Mouse (Mus musculus): ENCODE results near the gene Zcchc2. TPM values are rescaled to one million over a fixed set of nuclear protein-coding genes. Genes with fewer than 3 reads are reported as not detected.

Zcchc2 gene
- polyA plus RNA-seq, 1 experiment, result 16.3 TPM

DNA sequence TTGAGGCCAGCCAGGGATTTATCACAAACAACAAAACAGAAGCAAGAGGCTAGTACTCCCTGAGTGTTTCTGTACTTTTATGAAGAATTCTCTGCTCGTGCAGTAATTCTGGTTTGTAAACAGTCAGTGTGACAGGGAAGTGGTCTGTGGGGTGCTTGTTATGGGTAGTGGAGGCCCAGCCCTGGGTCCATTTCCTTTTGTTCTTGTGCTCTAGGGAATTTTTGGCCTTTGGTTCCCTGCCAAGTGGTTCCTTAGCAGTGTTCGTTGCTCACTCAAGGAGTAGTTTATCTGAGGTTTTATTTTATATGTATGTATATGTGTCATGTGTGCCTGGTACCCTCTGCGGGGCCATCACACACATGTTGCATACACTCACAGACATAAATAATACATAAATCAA, 7.1 kb downstream of the Zcchc2 start:
- Histone ChIP-seq H3K4me3 (ENCODE audit: insufficient read depth, low read length) (no peak overlapping the region), H3K27ac (ENCODE audit: insufficient read depth, low read length) (no peak overlapping the region), H3K4me1 (ENCODE audit: control insufficient read depth, insufficient read depth, low read length) (peaks cover 9% of the 10 kb centered on the region)
- TF ChIP-seq POLR2A (IDR thresholded peaks at IDR 0.05; ENCODE audit: low read depth, low read length) (no peak), CTCF (IDR thresholded peaks at IDR 0.05; ENCODE audit: borderline replicate concordance, insufficient read depth, low read length) (no peak)

GRCm38 (mm10) chr1:105999802-106000201, 9.6 kb downstream of the Zcchc2 start:
- TF ChIP-seq POLR2A (IDR thresholded peaks at IDR 0.05; ENCODE audit: low read depth, low read length) (no peak), CTCF (IDR thresholded peaks at IDR 0.05; ENCODE audit: borderline replicate concordance, insufficient read depth, low read length) (no peak)
- Histone ChIP-seq H3K4me3 (ENCODE audit: insufficient read depth, low read length) (no peak overlapping the region), H3K4me1 (ENCODE audit: control insufficient read depth, insufficient read depth, low read length) (peaks cover 9% of the 10 kb centered on the region), H3K27ac (ENCODE audit: insufficient read depth, low read length) (no peak overlapping the region)

GRCm38 (mm10) chr1:106007581-106007980, 17.4 kb downstream of the Zcchc2 start:
- no peak overlapping the region for H3K27ac ChIP-seq (ENCODE audit: insufficient read depth, low read length)
- no peak overlapping the region for H3K4me3 ChIP-seq (ENCODE audit: insufficient read depth, low read length)
- H3K4me1 ChIP-seq (ENCODE audit: control insufficient read depth, insufficient read depth, low read length), result no peaks in the 10 kb centered on the region
- no peak for TF ChIP-seq POLR2A (IDR thresholded peaks at IDR 0.05; ENCODE audit: low read depth, low read length)
- TF ChIP-seq CTCF (IDR thresholded peaks at IDR 0.05; ENCODE audit: borderline replicate concordance, insufficient read depth, low read length), result no peak

GRCm38 (mm10) chr1:106011097-106011496, 20.9 kb downstream of the Zcchc2 start:
- TF ChIP-seq POLR2A (IDR thresholded peaks at IDR 0.05; ENCODE audit: low read depth, low read length) (no peak), CTCF (IDR thresholded peaks at IDR 0.05; ENCODE audit: borderline replicate concordance, insufficient read depth, low read length) (no peak)
- H3K4me1 ChIP-seq (ENCODE audit: control insufficient read depth, insufficient read depth, low read length), result no peaks in the 10 kb centered on the region
- no peak overlapping the region for H3K4me3 ChIP-seq (ENCODE audit: insufficient read depth, low read length)
- H3K27ac ChIP-seq (ENCODE audit: insufficient read depth, low read length), result no peak overlapping the region

- TF ChIP-seq CTCF (IDR thresholded peaks at IDR 0.05; ENCODE audit: borderline replicate concordance, insufficient read depth, low read length) (no peak), POLR2A (IDR thresholded peaks at IDR 0.05; ENCODE audit: low read depth, low read length) (no peak)
- no peaks in the 10 kb centered on the region for H3K4me1 ChIP-seq (ENCODE audit: control insufficient read depth, insufficient read depth, low read length)
- H3K27ac ChIP-seq (ENCODE audit: insufficient read depth, low read length), result no peak overlapping the region
- H3K4me3 ChIP-seq (ENCODE audit: insufficient read depth, low read length), result no peak overlapping the region
These were observed 23.6 kb downstream of the Zcchc2 start for GRCm38 (mm10) chr1:106013759-106014158.

GRCm38 (mm10) chr1:106016262-106016661, 26.1 kb downstream of the Zcchc2 start:
- no peaks in the 10 kb centered on the region for H3K4me1 ChIP-seq (ENCODE audit: control insufficient read depth, insufficient read depth, low read length)
- no peak overlapping the region for H3K4me3 ChIP-seq (ENCODE audit: insufficient read depth, low read length)
- H3K27ac ChIP-seq (ENCODE audit: insufficient read depth, low read length), result no peak overlapping the region
- TF ChIP-seq POLR2A (IDR thresholded peaks at IDR 0.05; ENCODE audit: low read depth, low read length) (no peak), CTCF (IDR thresholded peaks at IDR 0.05; ENCODE audit: borderline replicate concordance, insufficient read depth, low read length) (no peak)

DNA sequence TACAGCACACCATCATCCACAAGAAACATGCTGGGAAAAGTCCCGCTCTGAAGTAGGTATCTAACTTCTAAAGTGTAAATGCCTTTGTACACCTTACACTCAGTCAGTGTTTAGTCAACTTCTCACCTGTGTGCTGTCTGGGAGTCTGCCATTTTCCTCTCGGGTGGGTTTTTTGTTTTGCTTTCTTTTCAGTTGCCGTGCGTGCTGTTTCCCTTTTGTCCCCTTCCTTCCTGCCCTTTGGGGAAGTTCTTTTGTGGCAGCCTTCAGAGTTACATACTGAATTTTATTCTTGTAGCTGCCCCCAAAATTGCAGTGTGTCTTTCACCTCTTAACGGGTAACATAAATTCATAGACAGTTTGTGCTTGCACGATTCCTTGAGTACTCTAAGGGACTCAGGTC, 29.6 kb downstream of the Zcchc2 start:
- H3K4me3 ChIP-seq (ENCODE audit: insufficient read depth, low read length), result no peak overlapping the region
- no peak for TF ChIP-seq CTCF (IDR thresholded peaks at IDR 0.05; ENCODE audit: borderline replicate concordance, insufficient read depth, low read length)
- no peak for TF ChIP-seq POLR2A (IDR thresholded peaks at IDR 0.05; ENCODE audit: low read depth, low read length)
- no peaks in the 10 kb centered on the region for H3K4me1 ChIP-seq (ENCODE audit: control insufficient read depth, insufficient read depth, low read length)
- no peak overlapping the region for H3K27ac ChIP-seq (ENCODE audit: insufficient read depth, low read length)

DNA sequence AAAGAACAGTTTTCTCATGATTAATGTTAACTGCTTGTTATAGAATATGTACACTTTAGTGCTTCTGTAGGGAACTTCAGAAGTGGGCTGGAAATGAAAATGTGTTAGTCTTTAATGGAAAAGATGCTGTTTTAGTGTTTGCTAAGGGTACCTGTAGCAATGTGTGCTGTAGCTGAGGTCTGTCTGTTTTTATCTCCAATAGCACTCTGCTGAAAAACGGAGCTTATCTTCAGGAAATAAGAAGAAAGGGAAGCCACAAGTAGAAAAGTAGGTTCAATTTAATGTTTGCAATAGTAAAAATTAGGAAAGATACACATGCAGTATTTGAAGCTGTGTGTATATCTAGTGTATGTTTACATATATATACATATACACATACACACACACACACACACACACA, 32.8 kb downstream of the Zcchc2 start:
- Histone ChIP-seq H3K4me1 (ENCODE audit: control insufficient read depth, insufficient read depth, low read length) (no peaks in the 10 kb centered on the region), H3K27ac (ENCODE audit: insufficient read depth, low read length) (no peak overlapping the region), H3K4me3 (ENCODE audit: insufficient read depth, low read length) (no peak overlapping the region)
- TF ChIP-seq CTCF (IDR thresholded peaks at IDR 0.05; ENCODE audit: borderline replicate concordance, insufficient read depth, low read length) (no peak), POLR2A (IDR thresholded peaks at IDR 0.05; ENCODE audit: low read depth, low read length) (no peak)

- TF ChIP-seq POLR2A (IDR thresholded peaks at IDR 0.05; ENCODE audit: low read depth, low read length) (no peak), CTCF (IDR thresholded peaks at IDR 0.05; ENCODE audit: borderline replicate concordance, insufficient read depth, low read length) (no peak)
- no peaks in the 10 kb centered on the region for H3K4me1 ChIP-seq (ENCODE audit: control insufficient read depth, insufficient read depth, low read length)
- H3K27ac ChIP-seq (ENCODE audit: insufficient read depth, low read length), result no peak overlapping the region
- no peak overlapping the region for H3K4me3 ChIP-seq (ENCODE audit: insufficient read depth, low read length)
These were observed 34.0 kb downstream of the Zcchc2 start for GRCm38 (mm10) chr1:106024254-106024653.

DNA sequence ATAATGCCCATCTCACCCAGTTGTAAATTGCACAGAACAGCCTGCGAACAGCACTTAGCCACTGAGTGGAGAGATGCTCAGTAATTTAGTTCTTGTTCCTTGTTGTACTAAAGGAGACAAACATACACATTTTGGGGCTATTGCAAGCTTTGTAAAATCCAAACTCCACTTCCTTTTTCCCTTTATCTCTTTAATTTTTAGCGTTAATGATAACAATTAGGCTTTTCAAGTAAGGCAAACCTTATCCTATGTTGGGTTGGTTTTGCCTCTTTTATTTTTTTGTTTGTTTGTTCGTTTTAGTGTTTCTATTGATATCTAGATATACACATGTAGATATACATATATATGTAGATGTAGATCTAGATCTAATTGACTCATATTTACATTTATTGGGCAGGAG, 34.6 kb downstream of the Zcchc2 start:
- Histone ChIP-seq H3K4me3 (ENCODE audit: insufficient read depth, low read length) (no peak overlapping the region), H3K4me1 (ENCODE audit: control insufficient read depth, insufficient read depth, low read length) (no peaks in the 10 kb centered on the region), H3K27ac (ENCODE audit: insufficient read depth, low read length) (no peak overlapping the region)
- TF ChIP-seq CTCF (IDR thresholded peaks at IDR 0.05; ENCODE audit: borderline replicate concordance, insufficient read depth, low read length) (no peak), POLR2A (IDR thresholded peaks at IDR 0.05; ENCODE audit: low read depth, low read length) (no peak)

DNA sequence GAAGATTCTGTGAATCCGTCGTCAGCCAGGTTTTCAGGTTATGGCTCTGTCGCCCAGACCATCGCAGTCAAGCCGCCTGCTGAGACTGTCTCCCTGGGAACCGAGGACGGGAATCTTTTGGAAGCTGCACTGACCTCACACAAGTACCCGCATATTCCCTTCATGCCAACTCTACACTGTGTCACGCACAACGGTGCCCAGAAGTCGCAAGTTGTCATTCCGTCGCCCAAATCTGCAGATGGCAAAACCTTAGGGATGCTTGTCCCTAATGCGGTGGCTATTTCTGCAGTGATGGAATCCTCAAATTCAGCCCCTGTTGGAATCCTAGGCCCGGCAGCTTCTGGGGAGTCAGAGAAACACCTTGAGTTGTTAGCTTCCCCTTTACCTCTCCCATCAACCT, 39.6 kb downstream of the Zcchc2 start:
- Histone ChIP-seq H3K4me1 (ENCODE audit: control insufficient read depth, insufficient read depth, low read length) (peaks cover 2% of the 10 kb centered on the region; the same call in 1 of the 2 replicates), H3K27ac (ENCODE audit: insufficient read depth, low read length) (no peak overlapping the region), H3K4me3 (ENCODE audit: insufficient read depth, low read length) (no peak overlapping the region)
- TF ChIP-seq CTCF (IDR thresholded peaks at IDR 0.05; ENCODE audit: borderline replicate concordance, insufficient read depth, low read length), result no peak
- no peak for TF ChIP-seq POLR2A (IDR thresholded peaks at IDR 0.05; ENCODE audit: low read depth, low read length)
